Mouse (Mus musculus) brain, adult 10 weeks (tissue): ENCODE results near the gene D630039A03Rik. TPM values are rescaled to one million over a fixed set of nuclear protein-coding genes. Genes with fewer than 3 reads are reported as not detected.

Experiments used
- polyA plus RNA-seq: library from polyadenylated mRNA; stranded (reverse); fragments of 350-450 nt; fragmentation: Illumina TruSeq; extraction: RNeasy Lipid Tissue Mini Kit (QIAGEN cat#74804); gene quantifications from one replicate; pipeline ENCODE4 v1.2.3, GENCODE M21; 2015; ENCODE audit warnings: low read depth, low replicate concordance

Gene D630039A03Rik
- 0.36 TPM for polyA plus RNA-seq

DNA sequence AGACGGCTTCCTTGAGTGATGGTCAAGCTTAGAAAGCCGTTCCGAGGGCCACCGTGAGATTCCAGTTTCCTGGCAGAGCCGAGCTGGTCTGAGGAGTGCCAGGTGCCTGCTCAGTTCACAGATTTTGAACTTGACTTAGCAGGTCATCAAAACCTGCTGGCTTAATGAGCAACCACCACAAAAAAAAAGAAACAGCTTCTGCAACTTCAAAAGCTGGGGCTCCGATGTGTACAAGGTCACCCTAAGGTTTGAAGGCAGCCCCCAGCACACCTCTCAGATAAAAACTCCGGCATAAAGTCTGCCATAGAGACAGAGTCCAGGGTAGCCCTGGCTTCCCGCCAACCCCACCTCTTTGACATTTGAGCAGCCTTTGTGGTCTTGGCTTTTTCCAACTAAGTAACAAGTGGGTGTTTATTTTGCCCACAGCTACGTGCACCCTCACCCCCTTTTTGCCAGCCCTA lies at the start of gene D630039A03Rik:
TSS of gene D630039A03Rik (minus strand) at position 97 of the 461 bp plus-strand sequence.

DNA sequence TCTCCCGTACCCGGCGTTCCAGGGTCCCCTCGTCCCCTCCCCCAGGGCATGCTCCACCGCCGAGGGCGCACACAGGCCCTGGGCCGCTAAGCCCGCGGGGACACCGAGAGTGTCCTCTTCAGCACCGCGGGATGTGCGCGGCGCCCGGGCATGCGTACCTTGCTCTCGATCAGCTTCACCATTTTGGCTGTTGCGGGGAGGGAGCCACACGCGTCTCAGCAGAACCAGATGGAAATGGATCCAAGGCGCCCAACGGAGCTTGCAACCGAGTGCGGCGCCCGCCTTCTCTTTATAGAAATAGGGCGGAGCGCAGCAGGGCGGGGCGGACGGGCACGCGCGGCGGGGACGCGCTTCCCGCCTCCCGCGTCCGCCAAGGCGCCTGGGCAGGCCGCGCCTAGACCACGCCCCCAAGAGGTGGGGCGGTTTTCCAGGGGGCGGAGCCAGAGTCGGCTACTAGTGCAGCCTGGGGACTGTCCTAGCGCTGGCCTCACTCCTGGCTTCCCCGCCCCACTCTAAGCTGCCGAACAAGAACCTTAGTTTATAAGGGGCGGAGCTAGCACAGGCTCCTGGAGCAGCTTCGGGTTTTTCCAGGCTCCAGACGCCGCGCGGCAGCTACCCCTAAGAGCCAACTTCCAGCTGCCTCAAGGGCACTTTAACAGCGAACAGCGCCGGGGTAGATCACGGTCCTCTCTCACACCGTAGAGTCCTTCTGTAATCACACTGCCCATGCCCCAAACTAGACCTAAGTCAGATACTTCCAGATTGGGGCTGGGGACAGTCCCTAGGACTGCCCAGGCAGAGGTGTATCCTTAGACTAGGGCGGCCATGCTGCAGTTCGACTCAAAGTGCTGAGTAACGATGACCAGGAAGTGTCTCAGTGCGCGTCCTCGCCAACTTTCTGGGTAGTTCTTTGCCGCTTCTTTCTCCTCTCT lies 40.2 kb upstream of the D630039A03Rik start, which contains the start of gene Txn1:
TSS of gene Txn1 (minus strand) at position 383 of the 932 bp plus-strand sequence.

Other genes starting within 250 kb of the D630039A03Rik start
- 31.5 TPM for gene Akap2, start 198.6 kb downstream of the D630039A03Rik start, polyA plus RNA-seq
- 150 TPM for gene Txn1, start 40.1 kb upstream of the D630039A03Rik start, polyA plus RNA-seq
- gene Txndc8, start 92.8 kb upstream of the D630039A03Rik start, polyA plus RNA-seq, result not detected